Mouse (Mus musculus) brain, embryonic 18.5 days (tissue): ENCODE results near the gene Btbd35f30.
"Not testable (repeated sequence)": the region's sequence is repeated elsewhere in the genome, so short reads cannot be mapped to it uniquely, and the experiment has no call there.

Source experiments
- DNase-seq: peaks from one replicate; pipeline ENCODE4 v3.0.0-alpha.2; 2012; ENCODE audit warnings: low read depth, low spot score

The Btbd35f30 gene

GRCm38 (mm10) chrX:32894325-32894724 is at the start of gene Btbd35f30:
TSS of gene Btbd35f30 (plus strand) at chrX:32894625.
- DNase-seq: not testable (repeated sequence)

GRCm38 (mm10) chrX:32941468-32941867 is 47.0 kb downstream of the Btbd35f30 start, which contains the start of gene Gm21789:
TSS of gene Gm21789 (plus strand) at chrX:32941768.
- DNase-seq: not testable (repeated sequence)
